Mouse (Mus musculus): ENCODE results near the gene Olfr822. TPM values are rescaled to one million over a fixed set of nuclear protein-coding genes. Genes with fewer than 3 reads are reported as not detected.
"Not testable (repeated sequence)": the region's sequence is repeated elsewhere in the genome, so short reads cannot be mapped to it uniquely, and the experiment has no call there.

Gene Olfr822
- not detected in 2 replicates for polyA plus RNA-seq (2015; fragmentation: Nextera tagmentation; extraction: Ambion mirVana)

DNA sequence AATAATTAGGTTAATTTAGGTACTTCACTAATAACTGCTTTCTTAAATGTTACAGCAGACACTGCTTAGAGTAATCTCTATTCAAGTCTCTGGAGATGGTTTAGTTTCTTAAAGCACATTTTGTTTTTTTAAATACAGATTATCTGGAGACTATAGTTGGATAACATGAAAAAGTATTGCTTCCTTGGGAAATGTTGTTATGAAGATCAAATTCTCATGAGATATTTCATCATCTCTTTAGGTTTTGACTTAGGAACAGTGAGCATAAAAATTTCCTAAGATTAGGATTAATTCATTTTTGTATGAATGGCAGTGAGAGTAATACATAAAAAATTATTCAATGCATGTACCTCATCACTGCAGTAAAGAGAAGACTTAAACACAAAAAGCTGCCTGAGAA is at the start of gene Olfr822:
TSS of gene Olfr822 (plus strand) at position 301 of the 400 bp plus-strand sequence.
- Histone ChIP-seq H3K36me3 (no peaks in the 10 kb centered on the region), H3K9ac (no peak within 1 kb of the TSS), H3K27me3 (no peaks in the 10 kb centered on the region), H3K4me2 (no peak within 1 kb of the TSS), H3K27ac (no peak within 1 kb of the TSS), H3K4me1 (no peaks in the 10 kb centered on the region), H3K4me3 (no peak within 1 kb of the TSS), H3K9me3 (no peaks in the 10 kb centered on the region)
- ATAC-seq (ENCODE audit: insufficient number of reproducible peaks, insufficient read depth, low FRiP score, low TSS enrichment, low read depth), result no peak

DNA sequence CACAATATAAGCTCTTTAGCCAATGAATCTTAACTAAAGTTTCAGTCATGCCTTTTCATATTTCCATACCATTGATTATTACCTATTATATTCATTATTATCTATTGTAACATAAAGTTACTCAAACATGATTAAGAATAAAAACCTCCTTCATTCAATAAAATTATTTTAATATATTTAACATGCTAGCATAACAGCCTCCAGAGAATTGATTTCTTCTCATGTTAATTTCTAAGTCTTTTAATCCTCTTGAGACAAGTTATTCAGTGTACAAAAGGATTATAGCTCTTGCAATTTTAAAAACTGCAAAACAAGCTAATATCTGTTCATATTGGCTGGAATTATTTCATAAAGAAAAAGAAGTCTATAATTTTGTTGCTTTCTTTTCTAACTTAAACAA is 41.0 kb upstream of the Olfr822 start, which contains the start of gene Olfr821:
TSS of gene Olfr821 (plus strand) at position 301 of the 400 bp plus-strand sequence.
- ATAC-seq (ENCODE audit: insufficient number of reproducible peaks, insufficient read depth, low FRiP score, low TSS enrichment, low read depth), result no peak
- H3K4me1 ChIP-seq, result no peaks in the 10 kb centered on the region
- no peak within 1 kb of the TSS for H3K9ac ChIP-seq
- H3K27me3 ChIP-seq, result no peaks in the 10 kb centered on the region
- no peak within 1 kb of the TSS for H3K27ac ChIP-seq
- H3K9me3 ChIP-seq, result no peaks in the 10 kb centered on the region
- H3K4me3 ChIP-seq, result no peak within 1 kb of the TSS
- no peaks in the 10 kb centered on the region for H3K36me3 ChIP-seq
- no peak within 1 kb of the TSS for H3K4me2 ChIP-seq

- ATAC-seq (ENCODE audit: insufficient number of reproducible peaks, insufficient read depth, low FRiP score, low TSS enrichment, low read depth), result no peak
- 58% methylated on average over 6 of the region's 6 CpGs for WGBS
Measured at GRCm38 (mm10) chr10:130037096-130037495, 33.9 kb upstream of the Olfr822 start.

GRCm38 (mm10) chr10:130092838-130093440 is 21.9 kb downstream of the Olfr822 start:
- H3K27ac ChIP-seq, result no peak overlapping the region
- no peaks in the 10 kb centered on the region for H3K27me3 ChIP-seq
- H3K9me3 ChIP-seq, result no peaks in the 10 kb centered on the region
- no peaks in the 10 kb centered on the region for H3K4me1 ChIP-seq
- H3K9ac ChIP-seq, result no peak overlapping the region
- no peak overlapping the region for H3K4me2 ChIP-seq
- ATAC-seq (ENCODE audit: insufficient number of reproducible peaks, insufficient read depth, low FRiP score, low TSS enrichment, low read depth), result no peak
- 21% methylated on average over 5 of the region's 5 CpGs for WGBS
- no peak overlapping the region for H3K4me3 ChIP-seq
- H3K36me3 ChIP-seq, result no peaks in the 10 kb centered on the region

More at GRCm38 (mm10) chr10:130037096-130037495, 33.9 kb upstream of the Olfr822 start:
- H3K36me3 ChIP-seq, result no peaks in the 10 kb centered on the region
- H3K4me3 ChIP-seq, result no peak overlapping the region
- H3K9ac ChIP-seq, result no peak overlapping the region
- H3K27ac ChIP-seq, result no peak overlapping the region
- no peaks in the 10 kb centered on the region for H3K4me1 ChIP-seq
- H3K9me3 ChIP-seq, result no peaks in the 10 kb centered on the region
- no peak overlapping the region for H3K4me2 ChIP-seq
- H3K27me3 ChIP-seq, result no peaks in the 10 kb centered on the region

GRCm38 (mm10) chr10:130096104-130096503 is 25.1 kb downstream of the Olfr822 start:
- Histone ChIP-seq H3K27me3 (no peaks in the 10 kb centered on the region), H3K4me1 (no peaks in the 10 kb centered on the region), H3K4me3 (no peak overlapping the region), H3K9me3 (no peaks in the 10 kb centered on the region), H3K36me3 (no peaks in the 10 kb centered on the region), H3K4me2 (no peak overlapping the region), H3K9ac (no peak overlapping the region), H3K27ac (no peak overlapping the region)
- ATAC-seq (ENCODE audit: insufficient number of reproducible peaks, insufficient read depth, low FRiP score, low TSS enrichment, low read depth), result no peak

DNA sequence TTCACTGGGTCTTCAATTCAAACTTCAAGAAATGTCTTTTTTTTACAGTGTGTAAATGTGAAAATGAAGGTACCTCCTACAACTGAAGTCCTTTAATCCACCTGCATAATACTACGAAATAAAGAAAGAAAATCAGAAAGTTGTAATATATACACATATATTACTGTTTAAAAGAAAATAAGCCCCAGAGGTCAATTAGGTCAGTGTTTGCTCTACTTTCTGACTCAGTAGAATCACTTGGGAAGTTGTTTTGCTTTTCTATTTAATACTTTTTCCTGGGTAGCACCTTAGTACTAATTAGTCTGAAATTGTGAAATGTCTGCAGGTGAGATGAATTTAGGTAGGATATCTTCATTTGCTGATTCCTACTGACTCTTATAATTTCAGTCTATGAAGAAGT is 44.3 kb downstream of the Olfr822 start, which contains the start of gene Olfr823:
TSS of gene Olfr823 (minus strand) at position 101 of the 400 bp plus-strand sequence.
- WGBS, result 81% methylated on average over 1 of the region's 1 CpGs
- not testable (repeated sequence) for H3K4me3 ChIP-seq; H3K27ac ChIP-seq; H3K4me1 ChIP-seq; ATAC-seq (ENCODE audit: insufficient number of reproducible peaks, insufficient read depth, low FRiP score, low TSS enrichment, low read depth); H3K9me3 ChIP-seq; H3K36me3 ChIP-seq; H3K9ac ChIP-seq; H3K27me3 ChIP-seq; H3K4me2 ChIP-seq

- H3K4me3 ChIP-seq; H3K9me3 ChIP-seq; H3K27me3 ChIP-seq; ATAC-seq (ENCODE audit: insufficient number of reproducible peaks, insufficient read depth, low FRiP score, low TSS enrichment, low read depth); H3K27ac ChIP-seq; H3K4me2 ChIP-seq; H3K4me1 ChIP-seq; H3K9ac ChIP-seq; H3K36me3 ChIP-seq: not testable (repeated sequence)
- 58% methylated on average over 3 of the region's 3 CpGs for WGBS
Measured at GRCm38 (mm10) chr10:130116045-130116444, 45.0 kb downstream of the Olfr822 start.

Other genes with a start within 250 kb of the Olfr822 start
- gene Olfr812, start 225.1 kb upstream of the Olfr822 start, polyA plus RNA-seq (2015; fragmentation: Nextera tagmentation; extraction: Ambion mirVana), result not detected in 2 replicates
- gene Olfr813, start 215.8 kb upstream of the Olfr822 start, polyA plus RNA-seq (2015; fragmentation: Nextera tagmentation; extraction: Ambion mirVana), result 0.18 TPM in 1 of 2 replicates, not detected in the other
- gene Olfr814, start 191.4 kb upstream of the Olfr822 start, polyA plus RNA-seq (2015; fragmentation: Nextera tagmentation; extraction: Ambion mirVana), result not detected in 2 replicates
- not detected in 2 replicates for gene Olfr815, start 165.3 kb upstream of the Olfr822 start, polyA plus RNA-seq (2015; fragmentation: Nextera tagmentation; extraction: Ambion mirVana)
- not detected in 2 replicates for gene Olfr816, start 155.6 kb upstream of the Olfr822 start, polyA plus RNA-seq (2015; fragmentation: Nextera tagmentation; extraction: Ambion mirVana)
- gene Olfr818, start 122.1 kb upstream of the Olfr822 start, polyA plus RNA-seq (2015; fragmentation: Nextera tagmentation; extraction: Ambion mirVana), result not detected in 2 replicates
- gene Olfr819, start 103.9 kb upstream of the Olfr822 start, polyA plus RNA-seq (2015; fragmentation: Nextera tagmentation; extraction: Ambion mirVana), result not detected in 2 replicates
- not detected in 2 replicates for gene Olfr247, start 95.1 kb upstream of the Olfr822 start, polyA plus RNA-seq (2015; fragmentation: Nextera tagmentation; extraction: Ambion mirVana)
- gene Gm10310, start 86.1 kb upstream of the Olfr822 start, polyA plus RNA-seq (2015; fragmentation: Nextera tagmentation; extraction: Ambion mirVana), result not detected in 2 replicates
- gene Olfr820, start 58.6 kb upstream of the Olfr822 start, polyA plus RNA-seq (2015; fragmentation: Nextera tagmentation; extraction: Ambion mirVana), result not detected in 2 replicates
- not detected in 2 replicates for gene Olfr821, start 40.9 kb upstream of the Olfr822 start, polyA plus RNA-seq (2015; fragmentation: Nextera tagmentation; extraction: Ambion mirVana)
- gene Olfr823, start 44.2 kb downstream of the Olfr822 start, polyA plus RNA-seq (2015; fragmentation: Nextera tagmentation; extraction: Ambion mirVana), result not detected in 2 replicates
- gene Olfr824, start 58.8 kb downstream of the Olfr822 start, polyA plus RNA-seq (2015; fragmentation: Nextera tagmentation; extraction: Ambion mirVana), result not detected in 2 replicates
- not detected in 2 replicates for gene Olfr825, start 95.6 kb downstream of the Olfr822 start, polyA plus RNA-seq (2015; fragmentation: Nextera tagmentation; extraction: Ambion mirVana)
- not detected in 2 replicates for gene Olfr826, start 113.0 kb downstream of the Olfr822 start, polyA plus RNA-seq (2015; fragmentation: Nextera tagmentation; extraction: Ambion mirVana)
- not detected in 2 replicates for gene Olfr827, start 143.2 kb downstream of the Olfr822 start, polyA plus RNA-seq (2015; fragmentation: Nextera tagmentation; extraction: Ambion mirVana)
- gene Neurod4, start 209.0 kb downstream of the Olfr822 start, polyA plus RNA-seq (2015; fragmentation: Nextera tagmentation; extraction: Ambion mirVana), result 0.10 and 0.11 TPM in 2 replicates

Data from embryonic facial prominence, embryonic 13.5 days (tissue).